Mouse (Mus musculus) lung, embryonic 14.5 days (tissue): ENCODE measurements around the gene Slc25a36. TPM values are rescaled to one million over a fixed set of nuclear protein-coding genes. Genes with fewer than 3 reads are reported as not detected.

Experiments
- ATAC-seq: fragments of 200-750 bp; cut with Nextera tagmentation; 2 replicates; pipeline ENCODE4 v1.8.0; 2017; ENCODE audit warnings: mild to moderate bottlenecking, moderate TSS enrichment, moderate library complexity; ENCODE audit not compliant: insufficient read depth
- DNase-seq: peaks from one replicate; pipeline ENCODE4 v3.0.0-alpha.2; 2015
- H3K27ac ChIP-seq: fragments of 300-500 bp; sonication (generic); 2 replicates; pipeline ENCODE4 v1.5.1; 2014; ENCODE audit warnings: low read depth, mild to moderate bottlenecking, moderate library complexity
- H3K27me3 ChIP-seq: fragments of 300-500 bp; sonication (generic); 2 replicates; pipeline ENCODE4 v1.6.1; 2014; ENCODE audit warnings: low read length, control low read depth; ENCODE audit not compliant: insufficient read depth
- H3K36me3 ChIP-seq: fragments of 300-500 bp; sonication (generic); 2 replicates; pipeline ENCODE4 v1.6.1; 2014; ENCODE audit warnings: control low read depth; ENCODE audit not compliant: insufficient read depth
- H3K4me1 ChIP-seq: fragments of 300-500 bp; sonication (generic); 2 replicates; pipeline ENCODE4 v1.6.1; 2014; ENCODE audit warnings: antibody characterized with exemption, control low read depth; ENCODE audit not compliant: insufficient read depth
- H3K4me2 ChIP-seq: fragments of 300-500 bp; sonication (generic); 2 replicates; pipeline ENCODE4 v1.6.1; 2014; ENCODE audit warnings: mild to moderate bottlenecking
- H3K4me3 ChIP-seq: fragments of 300-500 bp; sonication (generic); 2 replicates; pipeline ENCODE4 v1.5.1; 2014; ENCODE audit warnings: low read depth, low read length
- H3K9ac ChIP-seq: fragments of 300-500 bp; sonication (generic); 2 replicates; pipeline ENCODE4 v1.6.1; 2014
- H3K9me3 ChIP-seq: fragments of 300-500 bp; sonication (generic); 2 replicates; pipeline ENCODE4 v1.6.1; 2016; ENCODE audit warnings: low read depth, low read length, control low read depth
- CTCF ChIP-seq: IDR thresholded peaks from 2 replicates; pipeline ENCODE4 v1.5.1; 2016; ENCODE audit warnings: antibody characterized with exemption, low read depth
- WGBS: fragments of 180-500 bp; shearing (Covaris S2); extraction: QIAGEN DNeasy Blood & Tissue Kit; methylation state at CpG from one replicate; pipeline ENCODE4 v1.1.7; 2014; 5-methylcytosine and 5-hydroxymethylcytosine counted together
- polyA plus RNA-seq: library from polyadenylated mRNA; unstranded; fragments of >200 nt; fragmentation: Nextera tagmentation; extraction: Ambion mirVana; gene quantifications from 2 replicates; pipeline ENCODE4 v1.2.1, GENCODE M21; 2014

The Slc25a36 gene
- polyA plus RNA-seq, 1 experiment from 2014 or later: 102 TPM

DNA sequence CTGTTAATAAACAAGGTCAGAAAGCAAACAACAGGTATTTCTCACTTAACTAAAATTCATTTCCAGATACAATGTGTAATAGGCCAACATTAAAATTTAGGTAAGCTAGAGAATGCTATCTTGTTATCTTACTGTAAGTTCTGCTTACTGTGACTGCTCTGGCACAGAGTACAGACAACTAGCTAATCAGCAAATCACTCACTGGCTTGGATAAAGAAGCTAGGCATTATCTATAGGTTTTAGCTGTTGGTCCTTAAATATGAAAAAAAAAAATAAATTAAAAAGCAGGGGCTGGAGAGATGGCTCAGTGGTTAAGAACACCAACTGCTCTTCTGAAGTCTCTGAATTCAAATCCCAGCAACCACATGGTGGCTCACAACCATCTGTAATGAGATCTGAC is 23.1 kb downstream of the Slc25a36 start:
- no peak for TF ChIP-seq CTCF
- no peak overlapping the region for H3K27ac ChIP-seq
- H3K36me3 ChIP-seq: peaks cover 45% of the 10 kb centered on the region
- DNase-seq (no peak), ATAC-seq (no peak)
- H3K27me3 ChIP-seq: no peaks in the 10 kb centered on the region
- H3K4me2 ChIP-seq: no peak overlapping the region
- no peak overlapping the region for H3K9ac ChIP-seq
- no peak overlapping the region for H3K4me3 ChIP-seq
- H3K4me1 ChIP-seq: no peaks in the 10 kb centered on the region
- H3K9me3 ChIP-seq: no peaks in the 10 kb centered on the region

- Histone ChIP-seq H3K27ac (no peak overlapping the region), H3K9me3 (no peaks in the 10 kb centered on the region), H3K4me1 (no peaks in the 10 kb centered on the region), H3K36me3 (peaks cover 56% of the 10 kb centered on the region), H3K27me3 (no peaks in the 10 kb centered on the region), H3K4me3 (no peak overlapping the region), H3K4me2 (no peak overlapping the region), H3K9ac (no peak overlapping the region)
- peak; percentile 30 for TF ChIP-seq CTCF
- ATAC-seq: no peak
- WGBS: 81% methylated on average over 2 of the region's 2 CpGs
- no peak for DNase-seq
These were observed 26.3 kb downstream of the Slc25a36 start for GRCm38 (mm10) chr9:97084628-97085027.

GRCm38 (mm10) chr9:97081106-97081862 is 29.7 kb downstream of the Slc25a36 start:
- Histone ChIP-seq H3K36me3 (peaks cover 61% of the 10 kb centered on the region), H3K9ac (no peak overlapping the region), H3K27ac (no peak overlapping the region), H3K4me3 (no peak overlapping the region), H3K9me3 (no peaks in the 10 kb centered on the region), H3K4me2 (no peak overlapping the region), H3K27me3 (no peaks in the 10 kb centered on the region), H3K4me1 (no peaks in the 10 kb centered on the region)
- peak; percentile 9; the same call in 1 of the 2 replicates for TF ChIP-seq CTCF
- DNase-seq (no peak), ATAC-seq (no peak)
- 76% methylated on average over 4 of the region's 4 CpGs for WGBS

GRCm38 (mm10) chr9:97069911-97070310 is 41.0 kb downstream of the Slc25a36 start:
- 72% methylated on average over 5 of the region's 5 CpGs for WGBS
- no peak overlapping the region for H3K4me3 ChIP-seq
- TF ChIP-seq CTCF: no peak

DNA sequence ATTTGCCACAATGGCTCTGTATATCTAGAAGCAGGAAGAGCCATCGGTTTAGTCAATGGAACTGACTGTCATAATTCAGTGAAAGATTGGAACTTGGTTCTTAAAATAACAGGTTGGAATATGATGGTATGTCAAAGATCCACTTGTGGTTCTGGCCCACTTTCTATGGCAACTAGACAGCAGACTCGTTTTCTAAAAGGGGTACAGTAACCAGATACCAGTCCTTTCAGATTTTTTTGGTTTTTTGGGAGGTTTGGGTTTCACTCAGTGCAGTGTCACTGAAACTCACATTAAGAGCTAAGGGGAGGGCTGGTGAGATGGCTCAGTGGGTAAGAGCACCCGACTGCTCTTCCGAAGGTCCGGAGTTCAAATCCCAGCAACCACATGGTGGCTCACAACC is 41.5 kb downstream of the Slc25a36 start:
- TF ChIP-seq CTCF: no peak
- 91% methylated on average over 5 of the region's 5 CpGs for WGBS
- no peak overlapping the region for H3K4me2 ChIP-seq

More at GRCm38 (mm10) chr9:97069911-97070310, 41.0 kb downstream of the Slc25a36 start:
- DNase-seq: no peak
- no peak overlapping the region for H3K9ac ChIP-seq
- H3K9me3 ChIP-seq: no peaks in the 10 kb centered on the region
- ATAC-seq: no peak
- peaks cover 20% of the 10 kb centered on the region; the same call in 1 of the 2 replicates for H3K36me3 ChIP-seq
- no peak overlapping the region for H3K27ac ChIP-seq
- no peak overlapping the region for H3K4me2 ChIP-seq
- no peaks in the 10 kb centered on the region for H3K4me1 ChIP-seq
- H3K27me3 ChIP-seq: no peaks in the 10 kb centered on the region

DNA sequence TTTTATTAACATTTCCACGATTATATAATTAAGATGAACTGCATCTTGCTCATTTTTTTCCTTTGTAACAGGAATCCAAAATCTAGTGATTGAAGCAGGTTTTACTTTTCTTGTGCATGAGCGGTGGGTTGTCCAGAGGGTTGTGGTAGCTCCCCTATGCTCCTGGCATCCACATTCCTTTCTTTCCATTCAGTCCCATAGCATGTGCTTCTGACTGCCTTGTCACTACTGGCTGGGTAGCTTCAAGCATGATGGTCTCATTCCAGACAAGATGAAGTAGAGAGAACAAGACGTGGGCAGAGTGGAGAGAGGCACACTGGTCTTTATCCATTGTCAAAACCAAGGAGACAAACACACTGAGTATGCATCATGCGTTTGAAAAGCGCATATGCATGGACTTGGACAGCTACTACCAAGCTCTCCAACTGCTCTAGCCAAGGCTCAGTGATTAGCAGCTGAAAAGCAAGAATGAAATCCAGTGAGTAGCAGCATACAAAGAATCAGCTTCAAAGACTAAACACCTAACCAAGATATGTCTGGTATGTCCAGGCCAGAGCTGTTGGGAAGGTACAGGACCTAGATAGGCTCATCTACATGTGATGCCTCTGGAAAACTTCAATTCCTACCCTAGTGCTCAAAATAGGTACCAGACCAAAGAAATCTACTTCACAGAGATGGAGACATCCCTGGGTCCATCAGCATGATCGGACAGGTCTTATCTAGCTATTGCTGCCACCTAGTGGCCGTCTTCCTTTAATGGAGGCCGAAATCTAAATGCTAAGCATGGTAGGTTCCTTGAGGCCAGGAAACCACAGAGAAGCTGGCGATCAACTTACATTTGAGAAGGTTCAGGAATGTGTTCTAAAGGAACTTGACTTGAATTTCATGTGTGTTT is 42.5 kb downstream of the Slc25a36 start:
- Histone ChIP-seq H3K27ac (no peak overlapping the region), H3K9me3 (no peaks in the 10 kb centered on the region), H3K36me3 (peaks cover 10% of the 10 kb centered on the region; the same call in 1 of the 2 replicates), H3K9ac (no peak overlapping the region), H3K4me3 (no peak overlapping the region), H3K27me3 (no peaks in the 10 kb centered on the region), H3K4me1 (no peaks in the 10 kb centered on the region), H3K4me2 (no peak overlapping the region)
- TF ChIP-seq CTCF: peak; percentile 84
- ATAC-seq (peak; percentile 81), DNase-seq (peak; percentile 97)
- 52% methylated on average over 9 of the region's 9 CpGs for WGBS

More for the DNA sequence above, 41.5 kb downstream of the Slc25a36 start:
- no peak overlapping the region for H3K9ac ChIP-seq
- no peak for DNase-seq
- peaks cover 17% of the 10 kb centered on the region; the same call in 1 of the 2 replicates for H3K36me3 ChIP-seq
- H3K4me1 ChIP-seq: no peaks in the 10 kb centered on the region
- no peak overlapping the region for H3K27ac ChIP-seq
- no peaks in the 10 kb centered on the region for H3K27me3 ChIP-seq
- H3K4me3 ChIP-seq: no peak overlapping the region
- no peak for ATAC-seq
- no peaks in the 10 kb centered on the region for H3K9me3 ChIP-seq

GRCm38 (mm10) chr9:97067761-97068160 is 43.2 kb downstream of the Slc25a36 start:
- Histone ChIP-seq H3K4me2 (no peak overlapping the region), H3K27me3 (no peaks in the 10 kb centered on the region), H3K4me1 (no peaks in the 10 kb centered on the region), H3K4me3 (no peak overlapping the region), H3K9me3 (no peaks in the 10 kb centered on the region), H3K36me3 (peaks cover 10% of the 10 kb centered on the region; the same call in 1 of the 2 replicates), H3K9ac (no peak overlapping the region), H3K27ac (no peak overlapping the region)
- TF ChIP-seq CTCF: no peak
- DNase-seq (no peak), ATAC-seq (no peak)
- WGBS: 87% methylated on average over 6 of the region's 6 CpGs
